Mouse (Mus musculus) adrenal gland, adult 8-10 months (tissue): ENCODE results near the gene Dnajc3. TPM values are rescaled to one million over a fixed set of nuclear protein-coding genes. Genes with fewer than 3 reads are reported as not detected.

ENCODE experiments used
- DNase-seq: peaks from one replicate; pipeline ENCODE4 v3.0.0; 2022
- total RNA-seq, 4 experiments: library from RNA; stranded (reverse); gene quantifications; 2 replicates each; pipeline ENCODE4 v1.2.4; 2022

The Dnajc3 gene
- total RNA-seq, 4 experiments from 2014 or later, result 63.6 to 72.6 (median 67.7) TPM

DNA sequence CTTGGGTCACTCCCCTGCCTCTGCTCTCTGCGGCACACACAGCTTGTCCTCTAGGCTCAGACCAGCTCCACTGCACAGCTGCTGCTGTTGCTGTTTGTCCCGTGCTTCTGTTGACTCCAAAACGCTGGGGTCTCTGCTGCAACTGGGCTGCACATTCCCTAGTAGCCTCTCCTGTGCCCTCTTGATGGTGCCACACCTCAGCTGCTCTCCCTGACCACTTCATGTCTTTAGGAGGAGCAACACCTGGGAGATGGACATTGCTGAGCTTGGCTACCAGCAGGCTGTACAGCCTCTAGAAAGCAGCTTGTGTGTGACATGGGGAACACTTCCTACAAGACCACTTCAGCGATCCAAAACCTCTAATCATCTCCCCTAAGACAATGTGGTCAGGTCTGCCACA, 46.4 kb downstream of the Dnajc3 start:
- no peak for DNase-seq

DNA sequence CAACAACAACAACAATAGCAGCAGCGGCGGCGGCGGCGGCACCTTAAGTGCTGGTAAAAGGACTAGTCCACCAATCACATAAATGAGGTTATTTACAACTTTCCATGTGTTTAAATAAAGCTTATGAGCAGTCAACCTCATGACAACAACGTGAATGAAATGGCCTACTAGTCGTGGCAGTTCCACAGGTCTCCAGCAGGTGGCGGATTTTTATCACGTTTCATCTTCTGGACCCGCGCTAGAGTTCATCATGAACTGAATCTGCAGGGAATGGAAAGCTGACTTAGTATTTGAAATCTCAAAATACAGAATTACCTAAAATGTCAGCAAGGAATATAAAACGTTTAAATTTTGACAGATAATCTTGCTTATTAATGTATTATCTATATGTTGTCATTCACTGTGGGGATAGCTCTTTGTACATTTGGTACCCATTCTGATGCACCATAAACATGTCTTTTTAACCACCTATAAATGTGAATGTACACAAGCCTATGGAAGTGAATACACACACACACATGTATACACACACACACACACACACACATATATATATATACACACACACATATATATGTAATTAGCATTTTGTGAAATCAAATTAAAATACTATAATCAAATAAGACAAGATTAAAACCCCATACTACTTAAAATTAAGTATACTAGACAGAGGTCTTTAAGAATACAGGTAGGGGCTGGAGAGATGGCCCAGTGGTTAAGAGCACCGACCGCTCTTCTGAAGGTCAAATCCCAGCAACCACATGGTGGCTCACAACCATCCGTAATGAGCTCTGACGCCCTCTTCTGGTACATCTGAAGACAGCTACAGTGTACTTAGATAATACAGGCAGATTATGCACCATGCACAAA, 49.1 kb downstream of the Dnajc3 start:
- DNase-seq, result peak; percentile 44

- no peak for DNase-seq
These were observed 50.0 kb downstream of the Dnajc3 start for GRCm38 (mm10) chr14:118987523-118988496.

DNA sequence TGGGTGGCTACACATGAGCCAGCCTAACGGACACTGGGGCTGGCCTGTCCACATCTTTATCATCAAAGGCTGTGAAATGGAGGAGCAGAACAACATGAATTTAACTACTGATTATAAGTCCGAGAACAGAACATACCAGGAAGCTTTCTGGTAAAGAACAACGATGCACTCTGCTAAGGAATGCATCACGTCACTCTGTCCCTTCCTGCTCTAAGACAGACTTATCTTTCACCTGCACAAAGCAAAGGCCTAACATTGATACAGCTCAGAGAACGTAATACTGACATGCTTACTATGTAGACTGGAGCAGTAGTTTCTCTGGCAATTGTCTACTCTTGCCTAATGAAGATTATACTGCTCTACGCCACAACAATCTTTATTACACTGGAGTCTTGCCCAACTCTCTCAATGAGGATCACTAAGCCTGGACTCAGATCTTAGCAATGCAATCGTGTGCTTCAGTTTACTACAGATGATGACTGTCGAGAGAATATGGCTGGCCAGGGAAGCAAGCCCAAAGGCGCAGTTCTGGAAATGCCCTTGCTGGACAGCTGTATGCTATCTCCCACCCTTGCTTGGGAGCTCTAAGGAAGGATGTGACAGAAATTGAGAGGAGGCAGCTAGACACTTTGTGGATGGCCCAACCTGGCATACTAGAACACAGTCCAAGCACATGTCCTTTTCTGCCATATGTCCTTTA, 57.6 kb downstream of the Dnajc3 start:
- DNase-seq, result no peak

- DNase-seq, result no peak
These were observed 65.5 kb downstream of the Dnajc3 start for GRCm38 (mm10) chr14:119003320-119003719.

DNA sequence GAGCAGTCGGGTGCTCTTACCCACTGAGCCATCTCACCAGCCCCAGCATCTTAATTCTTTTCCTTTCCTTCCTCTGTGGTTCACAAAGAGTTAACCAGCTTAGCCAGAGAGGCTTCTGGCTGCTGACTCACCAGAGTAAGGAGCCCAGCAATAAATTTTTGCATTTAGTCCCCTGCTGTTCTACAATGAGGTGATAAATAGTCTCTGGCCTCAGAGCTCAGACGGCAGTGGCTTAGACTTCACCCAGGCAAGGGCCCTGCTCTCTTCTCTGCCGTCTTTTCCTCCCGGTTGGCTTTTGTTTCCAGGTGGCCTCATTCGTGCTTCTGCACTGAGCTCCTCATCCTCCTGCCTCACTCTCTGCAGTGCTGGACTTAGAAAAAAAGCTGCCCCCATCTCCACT, 68.1 kb downstream of the Dnajc3 start:
- DNase-seq, result no peak

DNA sequence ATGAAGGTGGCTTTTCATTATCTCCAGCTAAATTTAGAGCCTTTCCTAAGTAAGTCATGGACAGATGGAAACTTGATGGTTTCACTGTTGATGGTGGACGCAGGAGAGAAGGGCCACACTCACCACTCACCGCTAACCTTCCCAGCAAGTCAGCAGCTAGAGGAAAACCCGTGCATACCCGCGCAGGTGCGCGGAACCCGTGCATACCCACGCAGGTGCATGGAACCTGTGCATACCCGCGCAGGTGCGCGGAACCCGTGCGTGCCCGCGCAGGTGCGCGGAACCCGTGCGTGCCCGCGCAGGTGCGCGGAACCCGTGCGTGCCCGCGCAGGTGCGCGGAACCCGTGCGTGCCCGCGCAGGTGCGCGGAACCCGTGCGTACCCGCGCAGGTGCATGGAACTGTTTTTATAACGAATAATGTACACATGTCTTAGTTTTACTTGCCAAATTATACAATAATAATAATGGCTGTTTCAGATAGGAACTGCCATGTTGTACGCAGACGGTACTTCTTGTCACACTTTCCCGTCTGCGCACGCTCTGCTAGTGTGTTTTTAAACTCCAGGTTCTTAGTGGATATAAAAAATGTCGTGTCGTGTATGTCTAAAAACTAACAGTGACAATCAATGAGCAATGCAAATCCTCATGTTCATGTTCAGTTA, 68.8 kb downstream of the Dnajc3 start:
- no peak for DNase-seq

- DNase-seq, result peak; percentile 98
These were observed 69.6 kb downstream of the Dnajc3 start for GRCm38 (mm10) chr14:119007103-119007951.

GRCm38 (mm10) chr14:119008031-119008590, 70.3 kb downstream of the Dnajc3 start:
- no peak for DNase-seq

GRCm38 (mm10) chr14:119009531-119009930, 71.8 kb downstream of the Dnajc3 start:
- no peak for DNase-seq

DNA sequence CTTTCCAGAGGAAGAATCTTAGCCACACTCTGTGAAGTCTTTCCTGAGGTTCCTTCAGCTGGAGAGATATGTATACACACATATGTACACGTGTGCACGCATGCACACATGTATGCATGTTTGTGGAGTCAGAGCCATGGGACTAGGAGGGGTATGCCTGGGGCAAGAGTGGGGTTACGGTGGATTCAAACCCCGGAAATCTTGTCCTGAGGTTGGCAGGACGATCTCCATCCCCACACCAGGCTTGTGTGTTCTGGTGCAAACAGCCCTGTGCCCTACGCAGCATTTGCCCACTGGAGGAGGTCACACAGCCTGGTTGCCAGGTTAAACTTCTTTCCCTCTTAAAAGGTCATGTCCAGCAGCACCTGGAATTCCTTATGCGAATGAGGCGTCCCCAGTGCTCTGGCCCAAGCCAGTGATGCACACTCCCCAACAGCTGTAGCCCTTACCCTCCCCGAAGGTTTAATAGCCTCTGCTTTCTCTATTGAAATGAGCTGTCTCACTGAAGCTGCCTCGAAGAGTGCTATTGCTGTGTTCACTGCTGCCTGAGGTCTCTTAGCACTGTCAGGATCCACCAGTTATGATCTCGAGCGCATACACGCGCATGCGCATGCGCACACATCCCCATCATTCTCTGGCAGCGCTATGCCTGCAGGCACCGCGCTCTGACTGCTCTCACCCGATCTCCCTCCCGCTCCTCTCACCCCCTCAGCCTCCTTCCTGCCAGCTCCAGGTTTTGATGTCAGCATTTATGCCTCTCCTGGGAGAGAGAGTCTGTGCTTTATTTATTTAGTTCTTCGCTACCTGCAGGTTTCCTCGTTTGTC, 75.0 kb downstream of the Dnajc3 start:
- no peak for DNase-seq

GRCm38 (mm10) chr14:119013549-119013948, 75.8 kb downstream of the Dnajc3 start:
- no peak for DNase-seq

DNA sequence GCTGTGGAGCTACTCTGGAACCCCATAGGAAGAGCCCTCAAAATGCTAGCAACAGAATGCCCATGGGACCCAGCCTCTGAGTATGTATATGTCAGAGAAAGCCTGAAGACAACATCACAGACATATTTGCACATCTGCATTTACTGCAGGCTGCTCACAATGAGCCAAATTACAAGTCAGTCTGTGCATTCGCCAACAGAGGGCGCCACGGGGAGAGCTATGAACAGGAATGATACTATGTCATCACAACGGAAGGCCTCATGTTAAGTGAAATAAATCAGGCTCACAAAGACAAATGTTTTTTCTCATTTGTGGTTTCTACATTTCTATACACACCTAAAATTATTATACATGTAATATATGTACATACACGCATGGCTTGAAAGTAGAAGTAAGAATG, 88.1 kb downstream of the Dnajc3 start:
- DNase-seq, result no peak

DNA sequence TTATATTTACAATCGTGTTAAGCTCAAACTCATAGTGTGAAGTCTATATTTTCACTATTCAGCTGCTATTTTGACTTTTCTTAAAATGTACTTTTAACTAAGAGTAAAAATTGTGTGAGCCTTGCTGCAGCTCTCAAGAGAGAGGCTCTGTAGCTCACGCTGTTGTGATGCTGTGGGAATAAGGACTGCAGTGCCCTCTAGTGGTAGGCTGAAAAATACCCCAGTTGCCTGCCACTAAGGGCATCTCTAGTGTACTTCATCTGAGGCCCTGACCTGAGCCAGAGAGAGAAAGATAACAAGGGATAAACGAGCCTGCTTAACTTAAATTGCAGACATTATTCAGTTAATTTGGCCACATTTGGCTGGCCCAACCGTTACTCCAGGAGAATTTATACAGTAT, 89.4 kb downstream of the Dnajc3 start:
- DNase-seq, result peak; percentile 37

- no peak for DNase-seq
These were observed 90.0 kb downstream of the Dnajc3 start for GRCm38 (mm10) chr14:119027675-119028253.
